Mouse (Mus musculus) cerebellum, postnatal 25 days (tissue): ENCODE measurements around the gene Fhad1.
"Not testable (repeated sequence)": the region's sequence is repeated elsewhere in the genome, so short reads cannot be mapped to it uniquely, and the experiment has no call there.

Source experiments
- DNase-seq, 2 experiments: peaks; one replicate each; pipeline ENCODE4 v3.0.0; 2021; ENCODE audit warnings: mixed read lengths in 2 of 2

Fhad1 gene

GRCm38 (mm10) chr4:142014659-142015608 is at the start of gene Fhad1:
Fhad1 (minus strand) TSS chr4:142015082.
- peak; percentile 81 to 89 for DNase-seq

GRCm38 (mm10) chr4:142063057-142063534 is 48.2 kb upstream of the Fhad1 start:
- no peak for DNase-seq

DNA sequence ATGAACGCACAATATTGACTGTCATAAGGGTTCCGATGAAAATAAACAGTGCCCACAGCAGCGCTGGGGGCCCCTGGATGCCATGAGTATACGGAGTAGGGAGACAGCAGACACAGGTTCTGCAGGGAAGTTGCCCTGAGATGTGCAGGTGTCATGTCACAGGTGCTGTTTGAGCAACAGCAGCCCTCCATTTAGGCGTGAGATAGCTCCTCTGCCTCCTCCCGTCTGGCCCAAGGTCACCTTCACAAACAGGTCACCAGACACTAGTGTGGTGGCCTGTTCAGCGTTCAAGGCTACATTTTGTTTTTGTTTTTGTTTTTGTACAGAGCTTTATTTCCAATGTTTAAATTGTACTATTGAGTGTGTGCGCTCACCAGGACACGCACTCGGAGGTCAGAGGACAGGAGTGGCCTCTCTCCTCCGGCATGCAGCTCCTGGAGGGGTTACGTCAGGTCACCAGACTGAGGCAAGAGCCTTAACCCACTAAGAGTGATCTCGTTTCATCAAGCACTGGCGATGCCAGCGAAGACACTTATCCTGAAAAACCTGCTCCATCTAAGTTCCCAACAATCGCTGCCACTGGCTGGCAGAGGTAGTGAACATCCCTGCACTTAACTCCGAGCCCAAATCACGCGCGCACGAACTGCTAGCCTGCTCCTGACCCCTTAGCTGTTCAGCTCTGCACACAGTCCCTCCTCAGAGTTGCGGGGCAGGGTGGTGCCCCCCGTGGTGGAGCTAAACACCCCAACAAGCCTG is 46.8 kb upstream of the Fhad1 start:
- DNase-seq, result no peak

DNA sequence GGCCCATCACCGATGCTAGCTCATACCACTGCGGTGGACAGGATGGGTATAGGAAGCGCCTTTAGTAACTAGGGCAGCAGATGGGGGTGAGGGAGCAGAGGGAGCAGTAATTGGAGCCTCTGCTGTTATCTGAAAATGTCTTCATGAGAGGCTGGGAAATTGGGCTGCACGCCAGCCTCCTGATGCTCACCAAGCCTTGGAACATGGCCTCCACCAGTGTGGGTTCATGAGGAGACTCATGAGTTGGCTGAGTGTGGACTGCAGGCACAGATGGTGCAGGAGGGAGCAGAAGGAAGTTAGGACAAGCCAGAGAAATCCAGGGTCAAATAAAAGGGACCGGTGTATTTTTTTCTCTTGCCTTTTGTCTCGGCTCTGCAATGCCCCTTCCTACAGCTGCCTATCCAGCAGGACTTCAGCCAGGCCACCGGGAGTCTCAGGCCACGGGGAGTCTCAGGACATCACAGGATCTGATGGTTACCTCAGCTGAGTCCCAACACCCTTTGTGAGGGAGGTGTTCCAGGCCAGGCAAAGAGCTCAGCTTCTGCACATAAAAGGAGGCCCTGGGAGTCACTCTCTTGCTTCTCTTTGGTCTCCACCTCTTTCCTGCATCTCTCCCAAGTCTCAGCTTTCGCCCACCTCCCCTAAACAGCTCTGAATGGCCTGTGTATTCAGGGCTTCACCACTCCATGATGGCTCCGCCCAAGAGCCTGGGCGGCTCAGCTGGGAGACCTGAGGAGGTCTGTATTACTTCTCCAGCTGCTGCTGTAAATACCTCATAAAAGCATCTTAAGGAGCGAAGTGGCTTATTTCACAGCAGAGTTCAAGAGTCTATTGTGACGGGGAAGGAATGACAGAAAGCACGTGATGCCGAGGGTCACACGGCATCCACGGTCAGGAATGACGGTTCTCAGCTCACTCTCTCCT is 45.8 kb upstream of the Fhad1 start:
- DNase-seq, result peak; percentile 94 to 96

- peak in 1 of 2 experiments; percentile 47 for DNase-seq
Observed at GRCm38 (mm10) chr4:142059841-142060193, 44.9 kb upstream of the Fhad1 start.

GRCm38 (mm10) chr4:142059113-142059840 is 44.4 kb upstream of the Fhad1 start:
- no peak for DNase-seq

DNA sequence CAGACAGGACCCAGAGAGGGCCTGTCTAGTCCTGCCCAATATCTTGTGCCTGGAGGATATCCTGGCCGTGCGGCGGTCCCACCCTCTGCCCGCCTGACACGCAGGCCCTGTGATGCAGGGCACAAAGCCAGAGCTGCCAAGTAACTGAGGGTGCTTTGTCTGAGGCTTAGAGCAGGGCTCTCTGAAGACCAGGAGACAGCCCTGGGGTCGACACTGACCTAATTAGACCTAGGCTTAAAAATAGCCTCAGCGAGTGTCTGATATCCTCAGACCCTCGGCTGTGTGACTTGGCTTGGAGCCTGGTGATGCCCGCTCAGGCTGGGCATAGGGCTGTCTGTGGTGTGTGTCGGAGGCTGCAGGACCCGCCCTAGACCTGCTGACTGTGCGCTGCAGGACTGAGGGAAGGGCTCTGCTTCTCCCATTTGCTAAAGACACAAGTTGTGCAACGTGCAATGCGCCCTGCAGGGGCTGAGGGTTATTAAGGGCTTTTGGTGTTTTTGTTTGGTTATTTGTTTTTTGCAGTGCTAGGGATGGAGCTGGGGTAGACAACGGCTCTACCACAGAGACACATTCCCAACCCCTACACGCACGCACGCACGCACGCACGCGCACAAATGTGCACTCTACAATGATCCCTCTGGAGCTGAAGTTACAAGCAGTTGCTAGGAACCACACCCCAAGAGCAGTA is 42.8 kb upstream of the Fhad1 start:
- peak; percentile 68 to 75 for DNase-seq

DNA sequence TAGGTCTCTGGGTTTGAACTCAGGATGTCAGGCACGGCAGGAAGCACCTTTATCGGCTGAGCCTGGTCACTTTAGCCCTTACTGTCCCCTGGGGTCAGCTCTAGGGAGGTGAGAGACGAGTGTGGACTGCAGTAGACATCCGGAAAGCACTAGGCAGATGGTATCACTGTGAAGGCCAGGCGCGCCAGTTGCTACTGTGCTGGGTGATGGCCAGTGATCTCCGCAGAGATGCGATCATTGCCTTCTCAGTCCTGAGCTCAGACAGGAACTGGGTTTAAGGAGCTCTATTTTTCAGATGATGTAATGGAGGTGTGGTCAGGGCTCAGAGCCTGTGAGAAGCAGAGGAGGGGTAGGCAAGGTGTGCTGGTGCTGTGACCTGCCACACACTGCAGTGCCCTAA is 40.7 kb upstream of the Fhad1 start:
- peak; percentile 84 to 86 for DNase-seq

DNA sequence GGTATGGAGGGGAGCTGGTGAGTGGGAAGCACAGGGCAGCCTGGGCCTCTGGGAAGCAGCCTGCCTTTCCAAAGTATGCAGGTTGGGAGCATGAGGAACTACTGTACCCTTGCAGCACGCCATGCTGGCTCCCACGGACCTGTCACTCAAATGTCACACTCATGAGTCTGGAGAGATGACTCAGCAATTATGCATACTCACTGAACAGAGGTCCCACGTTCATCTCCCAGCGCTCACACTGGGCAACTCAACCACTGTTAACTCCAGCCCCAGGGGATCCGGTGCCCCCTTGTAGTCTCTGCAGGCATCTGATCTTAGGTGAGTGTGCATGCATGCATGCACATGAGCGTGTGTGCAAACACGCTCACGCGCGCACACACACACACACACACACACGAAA is 39.7 kb upstream of the Fhad1 start:
- no peak for DNase-seq

- no peak for DNase-seq
Observed at GRCm38 (mm10) chr4:142053661-142054448, 39.0 kb upstream of the Fhad1 start.

DNA sequence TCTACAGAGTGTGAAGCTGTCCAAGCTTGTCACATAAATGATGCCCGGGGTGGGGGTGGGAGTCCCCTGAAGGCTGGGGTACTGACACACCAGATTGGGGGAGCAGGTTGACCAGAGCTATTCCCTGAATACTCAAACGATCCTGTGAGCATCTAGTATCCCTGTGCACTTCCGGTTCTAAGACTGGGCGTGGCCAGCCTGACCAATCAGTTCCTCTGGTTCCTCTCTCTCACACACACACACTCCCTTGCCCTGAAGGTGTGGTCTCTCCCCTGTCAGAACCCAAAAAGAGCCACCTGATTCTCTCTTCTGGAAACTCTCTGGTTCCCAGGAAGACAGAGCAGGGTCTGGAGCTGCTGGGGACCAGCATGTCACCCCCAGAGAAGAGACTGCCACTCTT is 38.4 kb upstream of the Fhad1 start:
- DNase-seq, result no peak

DNA sequence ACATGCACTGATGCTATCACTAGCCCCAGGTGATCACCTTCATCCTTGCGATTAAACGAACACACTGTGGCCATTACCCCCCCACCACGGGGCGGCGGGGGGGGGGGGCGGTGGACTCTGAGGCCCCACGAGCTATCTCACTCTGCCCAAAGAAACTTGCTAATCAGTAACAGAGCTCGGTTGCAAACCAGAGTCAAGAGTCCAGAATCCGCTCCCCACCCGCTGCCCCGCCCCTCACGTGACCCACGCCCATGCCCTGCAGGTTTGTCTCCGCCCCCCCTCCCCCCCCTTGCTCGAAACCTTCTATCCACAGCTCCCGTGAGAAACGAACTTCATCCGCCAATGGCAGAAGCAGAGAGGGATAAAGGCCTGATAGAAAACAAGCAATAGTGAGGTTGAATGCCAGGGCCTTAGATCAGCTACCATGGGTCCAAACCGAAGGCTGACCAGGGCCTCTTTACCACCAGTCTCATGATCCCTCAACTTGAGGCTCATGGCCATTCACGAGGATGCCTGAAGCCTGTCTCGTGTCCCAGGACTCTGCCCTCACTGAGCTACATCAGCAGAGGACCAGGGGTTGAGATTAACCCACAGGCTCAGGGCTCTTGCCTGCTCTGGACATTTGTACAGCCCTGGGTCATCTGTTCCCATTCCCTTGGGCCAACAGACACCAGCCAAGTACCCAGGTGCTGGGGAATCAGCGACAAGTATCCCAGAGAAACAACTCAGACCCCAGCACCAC is 37.7 kb upstream of the Fhad1 start:
- DNase-seq, result no peak

- not testable (repeated sequence) for DNase-seq
Observed at GRCm38 (mm10) chr4:142051883-142052282, 37.0 kb upstream of the Fhad1 start.

GRCm38 (mm10) chr4:142049963-142050362 is 35.1 kb upstream of the Fhad1 start:
- DNase-seq, result no peak

GRCm38 (mm10) chr4:142048391-142048790 is 33.5 kb upstream of the Fhad1 start:
- no peak for DNase-seq

DNA sequence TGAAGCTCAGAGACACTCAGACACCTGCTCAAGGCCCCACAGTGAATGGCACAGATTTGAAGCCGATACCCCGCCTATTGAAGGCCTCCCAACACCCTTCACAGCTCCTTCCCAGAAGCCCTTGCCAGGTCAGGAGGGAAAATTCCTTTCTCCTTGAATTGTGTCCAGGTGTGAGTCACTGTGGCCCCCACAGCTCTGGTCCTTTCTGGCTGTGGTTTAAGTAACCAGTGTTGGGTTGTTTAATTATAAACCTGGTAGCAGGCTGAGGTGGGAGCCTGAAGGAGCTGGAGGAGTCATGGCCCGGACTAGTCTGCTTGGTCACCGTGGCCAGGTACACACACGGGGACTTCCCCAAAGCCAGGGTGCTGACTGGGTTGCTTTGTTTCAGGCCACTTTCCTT is 32.1 kb upstream of the Fhad1 start:
- no peak for DNase-seq

DNA sequence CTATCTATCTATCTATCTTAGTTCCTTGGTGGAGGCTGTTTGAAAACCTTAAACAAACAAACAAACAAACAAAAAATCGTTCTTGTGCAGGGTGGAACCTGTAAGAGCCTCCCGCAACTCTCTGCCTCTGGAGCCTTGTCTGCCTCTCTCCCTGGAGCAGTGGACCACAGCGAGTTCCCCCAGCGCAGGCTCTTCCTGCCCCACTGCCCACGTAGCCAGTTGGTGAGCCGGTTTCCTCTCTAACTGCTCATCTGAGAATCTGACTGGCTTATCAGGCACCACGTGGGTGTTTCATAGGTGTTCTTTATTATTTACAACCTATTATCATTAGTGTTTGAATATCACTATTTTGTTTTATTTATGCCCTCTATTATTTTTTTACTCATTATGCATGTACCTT is 31.6 kb upstream of the Fhad1 start:
- DNase-seq, result no peak

DNA sequence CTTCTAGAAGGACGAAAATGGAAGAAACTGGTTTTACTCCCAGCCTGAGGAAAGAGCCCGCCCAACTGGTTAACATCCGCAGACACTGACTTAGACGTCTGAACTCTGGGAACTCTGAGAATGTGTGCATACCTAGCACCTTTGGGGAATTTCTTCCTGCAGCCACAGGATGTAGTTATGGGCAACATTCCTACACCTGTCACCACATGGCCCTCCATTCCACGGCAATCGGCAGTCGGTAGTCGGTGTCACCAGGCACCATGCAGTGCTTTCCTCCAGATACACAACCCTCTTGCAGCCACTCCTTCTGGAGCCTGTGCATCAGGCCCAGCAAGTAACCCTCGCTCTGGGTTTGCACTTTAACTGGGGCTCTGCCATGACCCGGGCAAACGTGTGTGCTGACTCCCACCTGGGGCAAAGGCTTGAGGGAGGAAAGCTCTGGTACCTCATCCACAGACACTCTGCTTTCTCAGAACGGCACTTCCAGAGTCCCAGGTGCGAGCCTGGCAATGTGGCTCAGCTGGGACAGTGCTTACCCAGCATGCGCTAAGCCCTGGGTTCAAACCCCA is 30.8 kb upstream of the Fhad1 start:
- no peak for DNase-seq

DNA sequence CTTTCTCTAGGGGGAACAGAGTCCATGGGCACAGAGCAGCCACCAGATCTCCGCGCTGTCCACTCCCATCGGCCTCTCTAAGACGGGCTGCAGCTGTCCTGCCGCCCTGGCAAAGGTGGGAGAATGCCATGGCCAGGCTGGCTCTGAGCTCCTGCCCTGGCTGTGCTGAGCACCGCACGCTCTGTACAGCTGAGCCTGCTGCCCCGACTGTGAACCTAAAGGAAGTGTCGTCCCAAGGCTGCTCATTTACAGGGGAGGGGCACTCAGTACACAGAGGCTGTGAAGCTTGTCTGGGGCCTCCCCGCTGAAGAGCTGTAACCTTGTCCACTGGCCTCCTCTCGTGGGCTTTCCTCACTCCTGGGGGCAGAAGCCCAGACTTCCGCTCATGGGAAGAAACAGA is 29.6 kb upstream of the Fhad1 start:
- no peak for DNase-seq
